Mouse (Mus musculus) erythroblast, embryonic 14.5 days (primary cell): ENCODE measurements around the gene Optc.

ENCODE experiments used
- GATA1 ChIP-seq: IDR thresholded peaks from 2 replicates; pipeline ENCODE4 v1.6.1; 2012; ENCODE audit warnings: low read length, inconsistent platforms, mixed read lengths
- TAL1 ChIP-seq: IDR thresholded peaks from 3 replicates; pipeline ENCODE4 v1.6.1; 2012; ENCODE audit warnings: low read length, inconsistent platforms, mixed read lengths

DNA sequence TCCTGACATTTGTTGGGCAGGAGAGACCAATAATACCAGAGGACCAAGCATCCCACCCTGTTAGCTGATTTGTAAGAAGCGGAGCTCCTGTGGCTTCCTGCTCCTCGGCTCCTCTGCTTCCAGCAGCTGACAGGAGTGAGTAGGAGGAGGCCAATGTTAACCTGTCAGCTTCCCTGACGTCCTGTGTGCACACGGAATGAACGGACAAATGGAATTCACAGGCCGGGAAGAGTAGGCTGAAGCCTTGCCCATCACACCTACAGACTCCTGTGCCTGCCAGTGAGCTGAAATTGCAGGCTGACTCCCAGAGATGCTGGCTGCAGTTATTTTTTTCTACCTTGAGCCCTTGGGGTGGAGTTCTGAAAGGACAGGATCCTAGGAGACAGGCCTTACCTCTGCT is 23.7 kb downstream of the Optc start:
- TF ChIP-seq TAL1, result no peak
- TF ChIP-seq GATA1, result no peak
